Mouse (Mus musculus): ENCODE results near the gene AC109138.7. TPM values are rescaled to one million over a fixed set of nuclear protein-coding genes. Genes with fewer than 3 reads are reported as not detected.

AC109138.7 gene
- polyA plus RNA-seq (2012; rRNA removed), result not detected in 2 replicates

DNA sequence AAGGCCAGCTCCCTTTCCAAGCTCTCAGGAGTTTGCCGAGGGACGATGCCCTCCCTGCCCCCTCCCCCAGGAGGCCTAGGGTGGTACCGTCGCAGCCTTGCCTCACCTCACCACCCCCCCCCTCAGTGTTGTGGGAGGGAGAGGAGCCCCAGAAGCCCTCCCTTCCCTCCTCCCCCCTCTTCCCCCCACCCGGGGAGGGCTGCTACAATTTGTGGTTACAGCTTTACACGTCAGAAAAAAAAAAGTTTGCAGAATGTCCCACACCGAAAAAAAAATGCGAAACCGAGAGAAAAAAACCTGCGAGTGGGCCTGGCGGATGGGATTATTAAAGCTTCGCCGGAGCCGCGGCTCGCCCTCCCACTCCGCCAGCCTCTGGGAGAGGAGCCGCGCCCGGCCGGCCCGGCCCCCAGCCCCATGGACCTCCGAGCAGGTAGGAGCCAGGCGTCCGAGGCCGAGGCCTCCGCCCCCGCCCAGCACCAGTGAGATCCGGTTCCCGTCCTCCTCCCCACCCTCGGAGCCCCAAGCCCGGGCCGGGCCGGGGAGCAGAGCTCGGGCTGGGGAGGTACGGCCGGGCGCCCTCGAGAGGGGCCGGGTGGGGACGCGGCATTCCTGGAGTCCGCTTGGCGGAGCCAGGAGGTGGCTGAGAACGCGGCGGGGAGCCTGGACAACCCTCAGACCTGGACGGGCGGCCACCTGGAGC is at the start of gene AC109138.7, which contains the start of gene Clcf1:
Gene AC109138.7, plus strand, starts transcription at position 287 of the 700 bp plus-strand sequence.
Gene Clcf1, plus strand, starts transcription at position 168 of the 700 bp plus-strand sequence.

GRCm38 (mm10) chr19:4175368-4175947 is 38.7 kb upstream of the AC109138.7 start, which contains the start of gene Carns1:
TSS of gene Carns1 (minus strand) at chr19:4175479.

DNA sequence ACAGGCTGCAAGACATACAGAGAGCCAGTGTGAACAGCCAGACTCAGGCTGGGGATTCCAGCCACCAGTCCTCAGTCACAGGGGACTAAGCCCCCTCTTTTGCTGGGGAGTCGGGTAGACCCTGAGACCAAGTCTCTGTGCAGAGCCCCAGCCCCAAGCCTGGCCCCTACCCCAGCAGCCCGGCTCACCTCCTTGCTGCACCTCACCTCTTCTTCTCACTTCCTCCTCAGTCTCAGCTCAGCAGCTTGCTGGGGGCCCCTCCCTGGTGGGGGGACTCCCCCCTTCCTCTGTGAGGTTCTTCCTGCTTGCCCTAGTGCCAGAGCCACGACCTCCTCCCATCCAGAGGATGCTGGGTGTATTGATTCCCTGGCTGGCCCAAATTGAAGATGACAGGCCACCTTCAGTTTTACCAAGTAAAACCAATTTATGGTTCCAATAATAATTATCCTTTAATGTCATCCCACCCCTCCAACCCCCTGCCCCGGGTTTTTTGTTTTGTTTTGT is 23.3 kb upstream of the AC109138.7 start, which contains the start of gene Tbc1d10c:
Gene Tbc1d10c, minus strand, starts transcription at position 454 of the 504 bp plus-strand sequence.

GRCm38 (mm10) chr19:4191528-4192250 is 22.5 kb upstream of the AC109138.7 start, which contains the start of gene Ppp1ca:
TSS of gene Ppp1ca (plus strand) at chr19:4192065.

DNA sequence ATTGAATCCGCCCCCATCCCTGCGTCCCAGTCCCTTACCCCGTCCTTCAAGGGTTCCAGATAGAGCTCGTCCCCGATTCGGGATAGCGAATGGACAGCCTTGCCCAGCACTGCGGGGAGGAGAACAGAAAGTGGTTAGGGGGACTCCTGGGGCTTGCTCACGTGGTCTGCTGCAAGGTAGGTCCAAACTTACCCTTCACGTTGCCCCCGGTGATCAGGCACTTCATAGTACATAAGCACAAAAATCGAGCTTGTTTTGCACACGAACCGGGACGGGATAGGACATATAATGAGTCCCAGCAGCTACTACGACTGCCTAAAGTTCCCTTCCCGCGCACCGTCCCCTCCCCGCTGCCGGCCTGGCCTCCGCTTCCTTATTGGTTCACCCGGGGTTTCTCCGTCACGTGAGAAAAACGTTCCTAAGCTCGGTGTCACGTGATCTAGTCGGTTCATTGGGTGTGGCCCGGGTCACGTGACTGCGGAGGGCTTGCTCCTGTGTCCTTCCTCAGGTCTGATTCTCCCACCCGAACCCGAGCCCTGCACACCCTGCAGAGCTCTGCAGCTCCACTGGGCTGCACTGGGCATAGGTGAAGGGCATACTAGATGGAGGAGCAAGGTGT is 12.8 kb upstream of the AC109138.7 start, which contains the start of gene Rad9a:
Gene Rad9a, minus strand, starts transcription at position 372 of the 619 bp plus-strand sequence.

GRCm38 (mm10) chr19:4231253-4232185 is 17.4 kb downstream of the AC109138.7 start, which contains the start of gene Pold4:
TSS of gene Pold4 (plus strand) at chr19:4231899.

GRCm38 (mm10) chr19:4268566-4269361 is 54.6 kb downstream of the AC109138.7 start, which contains the start of gene Ssh3:
TSS of gene Ssh3 (minus strand) at chr19:4269180.

Other genes with a start within 250 kb of the AC109138.7 start
- gene Aldh3b2, start 242.0 kb upstream of the AC109138.7 start, polyA plus RNA-seq (2012; rRNA removed), result 0.29 and 0.64 TPM in 2 replicates
- gene Acy3, start 227.8 kb upstream of the AC109138.7 start, polyA plus RNA-seq (2012; rRNA removed), result 8.6 and 11.4 TPM in 2 replicates
- 0.29 and 0.55 TPM in 2 replicates for gene Tbx10, start 221.6 kb upstream of the AC109138.7 start, polyA plus RNA-seq (2012; rRNA removed)
- 2.0 and 3.6 TPM in 2 replicates for gene Nudt8, start 213.8 kb upstream of the AC109138.7 start, polyA plus RNA-seq (2012; rRNA removed)
- gene Gm49405, start 213.7 kb upstream of the AC109138.7 start, polyA plus RNA-seq (2012; rRNA removed), result 0.59 and 0.60 TPM in 2 replicates
- 1.4 and 1.5 TPM in 2 replicates for gene Doc2g, start 211.0 kb upstream of the AC109138.7 start, polyA plus RNA-seq (2012; rRNA removed)
- 79.3 and 86.8 TPM in 2 replicates for gene Ndufv1, start 201.6 kb upstream of the AC109138.7 start, polyA plus RNA-seq (2012; rRNA removed)
- gene Gstp1, start 176.4 kb upstream of the AC109138.7 start, polyA plus RNA-seq (2012; rRNA removed), result 225 and 279 TPM in 2 replicates
- gene Gstp2, start 168.3 kb upstream of the AC109138.7 start, polyA plus RNA-seq (2012; rRNA removed), result 6.6 and 8.4 TPM in 2 replicates
- gene Gstp3, start 154.8 kb upstream of the AC109138.7 start, polyA plus RNA-seq (2012; rRNA removed), result 54.9 and 71.8 TPM in 2 replicates
- 0.23 and 0.25 TPM in 2 replicates for gene Cabp2, start 132.8 kb upstream of the AC109138.7 start, polyA plus RNA-seq (2012; rRNA removed)
- gene Cdk2ap2, start 117.2 kb upstream of the AC109138.7 start, polyA plus RNA-seq (2012; rRNA removed), result 46.8 and 54.8 TPM in 2 replicates
- gene Pitpnm1, start 114.4 kb upstream of the AC109138.7 start, polyA plus RNA-seq (2012; rRNA removed), result 5.4 and 6.1 TPM in 2 replicates
- gene Aip, start 88.5 kb upstream of the AC109138.7 start, polyA plus RNA-seq (2012; rRNA removed), result 36.6 and 38.9 TPM in 2 replicates
- gene Gpr152, start 74.6 kb upstream of the AC109138.7 start, polyA plus RNA-seq (2012; rRNA removed), result not detected in 2 replicates
- 0.08 and 0.10 TPM in 2 replicates for gene Cabp4, start 70.3 kb upstream of the AC109138.7 start, polyA plus RNA-seq (2012; rRNA removed)
- 50.4 and 60.2 TPM in 2 replicates for gene Coro1b, start 65.7 kb upstream of the AC109138.7 start, polyA plus RNA-seq (2012; rRNA removed)
- 12.2 and 12.5 TPM in 2 replicates for gene Ptprcap, start 60.8 kb upstream of the AC109138.7 start, polyA plus RNA-seq (2012; rRNA removed)
- gene Rps6kb2, start 51.0 kb upstream of the AC109138.7 start, polyA plus RNA-seq (2012; rRNA removed), result 16.1 and 20.9 TPM in 2 replicates
- gene Carns1, start 38.9 kb upstream of the AC109138.7 start, polyA plus RNA-seq (2012; rRNA removed), result 0.32 and 0.41 TPM in 2 replicates
- 2.6 and 3.0 TPM in 2 replicates for gene Tbc1d10c, start 23.1 kb upstream of the AC109138.7 start, polyA plus RNA-seq (2012; rRNA removed)
- 200 and 246 TPM in 2 replicates for gene Ppp1ca, start 22.3 kb upstream of the AC109138.7 start, polyA plus RNA-seq (2012; rRNA removed)
- gene Rad9a, start 12.7 kb upstream of the AC109138.7 start, polyA plus RNA-seq (2012; rRNA removed), result 18.8 and 20.8 TPM in 2 replicates
- gene Clcf1, start 119 bp upstream of the AC109138.7 start, polyA plus RNA-seq (2012; rRNA removed), result 0.97 and 1.0 TPM in 2 replicates
- gene Pold4, start 17.5 kb downstream of the AC109138.7 start, polyA plus RNA-seq (2012; rRNA removed), result 12.3 and 14.6 TPM in 2 replicates
- gene Ssh3, start 54.8 kb downstream of the AC109138.7 start, polyA plus RNA-seq (2012; rRNA removed), result 2.1 and 2.8 TPM in 2 replicates
- 0.88 and 1.0 TPM in 2 replicates for gene Ankrd13d, start 68.8 kb downstream of the AC109138.7 start, polyA plus RNA-seq (2012; rRNA removed)
- 28.2 and 29.9 TPM in 2 replicates for gene Grk2, start 91.9 kb downstream of the AC109138.7 start, polyA plus RNA-seq (2012; rRNA removed)
- 16.2 and 19.1 TPM in 2 replicates for gene Kdm2a, start 183.9 kb downstream of the AC109138.7 start, polyA plus RNA-seq (2012; rRNA removed)
- 3.9 and 4.1 TPM in 2 replicates for gene Rhod, start 225.1 kb downstream of the AC109138.7 start, polyA plus RNA-seq (2012; rRNA removed)

All from liver, embryonic 14 days (tissue).